Mouse (Mus musculus): ENCODE results near the gene Ist1. TPM values are rescaled to one million over a fixed set of nuclear protein-coding genes. Genes with fewer than 3 reads are reported as not detected.

Ist1 gene
- polyA plus RNA-seq, 1 experiment from 2014 or later, result 96.0 TPM

GRCm38 (mm10) chr8:109675896-109676643, 17.0 kb downstream of the Ist1 start:
- ATAC-seq (ENCODE audit: low FRiP score, low TSS enrichment), result no peak
- H3K4me3 ChIP-seq (ENCODE audit: low read depth, low read length), result no peak overlapping the region
- H3K4me1 ChIP-seq (replicated peaks; ENCODE audit: control insufficient read depth, insufficient read depth), result no peaks in the 10 kb centered on the region
- H3K36me3 ChIP-seq (ENCODE audit: control insufficient read depth, insufficient read depth, low read length), result peaks cover 37% of the 10 kb centered on the region
- 79% methylated on average over 9 of the region's 9 CpGs for WGBS
- DNase-seq (ENCODE audit: low spot score), result no peak
- no peak for TF ChIP-seq CTCF (IDR thresholded peaks at IDR 0.05; ENCODE audit: low read depth)
- TF ChIP-seq EP300 (optimal IDR thresholded peaks at IDR 0.05), result no peak
- no peaks in the 10 kb centered on the region for H3K9me3 ChIP-seq (ENCODE audit: control insufficient read depth, low read length)
- no peak overlapping the region for H3K4me2 ChIP-seq (replicated peaks; ENCODE audit: low read depth)
- H3K9ac ChIP-seq (ENCODE audit: low read length), result no peak overlapping the region
- no peaks in the 10 kb centered on the region for H3K27me3 ChIP-seq (ENCODE audit: control insufficient read depth, insufficient read depth, low read length)
- 0 out of 2 replicates have a peak overlapping the region, but pooled peaks have one; percentile 9 for H3K27ac ChIP-seq (replicated peaks)

- Histone ChIP-seq H3K4me2 (replicated peaks; ENCODE audit: low read depth) (no peak overlapping the region), H3K9ac (ENCODE audit: low read length) (no peak overlapping the region), H3K27me3 (ENCODE audit: control insufficient read depth, insufficient read depth, low read length) (no peaks in the 10 kb centered on the region), H3K4me3 (ENCODE audit: low read depth, low read length) (no peak overlapping the region), H3K27ac (replicated peaks) (no peak overlapping the region), H3K9me3 (ENCODE audit: control insufficient read depth, low read length) (no peaks in the 10 kb centered on the region), H3K4me1 (replicated peaks; ENCODE audit: control insufficient read depth, insufficient read depth) (no peaks in the 10 kb centered on the region), H3K36me3 (ENCODE audit: control insufficient read depth, insufficient read depth, low read length) (peaks cover 34% of the 10 kb centered on the region)
- 76% methylated on average over 2 of the region's 2 CpGs for WGBS
- ATAC-seq (ENCODE audit: low FRiP score, low TSS enrichment), result no peak; the same call in 1 of the 2 replicates
- TF ChIP-seq EP300 (optimal IDR thresholded peaks at IDR 0.05), result no peak
- TF ChIP-seq CTCF (IDR thresholded peaks at IDR 0.05; ENCODE audit: low read depth), result no peak
- no peak for DNase-seq (ENCODE audit: low spot score)
Measured at GRCm38 (mm10) chr8:109673596-109673995, 19.5 kb downstream of the Ist1 start.

GRCm38 (mm10) chr8:109672656-109673055, 20.4 kb downstream of the Ist1 start:
- no peaks in the 10 kb centered on the region for H3K27me3 ChIP-seq (ENCODE audit: control insufficient read depth, insufficient read depth, low read length)
- H3K9ac ChIP-seq (ENCODE audit: low read length), result no peak overlapping the region
- DNase-seq (ENCODE audit: low spot score) (peak; percentile 32), ATAC-seq (ENCODE audit: low FRiP score, low TSS enrichment) (peak; percentile 80)
- H3K4me1 ChIP-seq (replicated peaks; ENCODE audit: control insufficient read depth, insufficient read depth), result no peaks in the 10 kb centered on the region
- H3K27ac ChIP-seq (replicated peaks), result no peak overlapping the region
- peaks cover 31% of the 10 kb centered on the region for H3K36me3 ChIP-seq (ENCODE audit: control insufficient read depth, insufficient read depth, low read length)
- 63% methylated on average over 5 of the region's 5 CpGs for WGBS
- no peaks in the 10 kb centered on the region for H3K9me3 ChIP-seq (ENCODE audit: control insufficient read depth, low read length)
- no peak for TF ChIP-seq CTCF (IDR thresholded peaks at IDR 0.05; ENCODE audit: low read depth)
- H3K4me2 ChIP-seq (replicated peaks; ENCODE audit: low read depth), result no peak overlapping the region
- H3K4me3 ChIP-seq (ENCODE audit: low read depth, low read length), result no peak overlapping the region

- H3K27ac ChIP-seq (replicated peaks), result no peak overlapping the region
- H3K36me3 ChIP-seq (ENCODE audit: control insufficient read depth, insufficient read depth, low read length), result peaks cover 9% of the 10 kb centered on the region
- WGBS, result 76% methylated on average over 5 of the region's 5 CpGs
- no peak for TF ChIP-seq CTCF (IDR thresholded peaks at IDR 0.05; ENCODE audit: low read depth)
- TF ChIP-seq EP300 (optimal IDR thresholded peaks at IDR 0.05), result no peak
- H3K4me3 ChIP-seq (ENCODE audit: low read depth, low read length), result no peak overlapping the region
- no peak for DNase-seq (ENCODE audit: low spot score)
- H3K9me3 ChIP-seq (ENCODE audit: control insufficient read depth, low read length), result no peaks in the 10 kb centered on the region
- H3K4me2 ChIP-seq (replicated peaks; ENCODE audit: low read depth), result no peak overlapping the region
- no peaks in the 10 kb centered on the region for H3K4me1 ChIP-seq (replicated peaks; ENCODE audit: control insufficient read depth, insufficient read depth)
- no peaks in the 10 kb centered on the region for H3K27me3 ChIP-seq (ENCODE audit: control insufficient read depth, insufficient read depth, low read length)
- no peak for ATAC-seq (ENCODE audit: low FRiP score, low TSS enrichment)
- no peak overlapping the region for H3K9ac ChIP-seq (ENCODE audit: low read length)
Measured at GRCm38 (mm10) chr8:109666616-109667015, 26.4 kb downstream of the Ist1 start.

- H3K36me3 ChIP-seq (ENCODE audit: control insufficient read depth, insufficient read depth, low read length), result no peaks in the 10 kb centered on the region
- H3K4me3 ChIP-seq (ENCODE audit: low read depth, low read length), result no peak overlapping the region
- H3K9me3 ChIP-seq (ENCODE audit: control insufficient read depth, low read length), result no peaks in the 10 kb centered on the region
- no peak for TF ChIP-seq EP300 (optimal IDR thresholded peaks at IDR 0.05)
- TF ChIP-seq CTCF (IDR thresholded peaks at IDR 0.05; ENCODE audit: low read depth), result no peak
- no peak for ATAC-seq (ENCODE audit: low FRiP score, low TSS enrichment)
- H3K4me2 ChIP-seq (replicated peaks; ENCODE audit: low read depth), result no peak overlapping the region
- no peaks in the 10 kb centered on the region for H3K27me3 ChIP-seq (ENCODE audit: control insufficient read depth, insufficient read depth, low read length)
- no peak for DNase-seq (ENCODE audit: low spot score)
- WGBS, result 78% methylated on average over 3 of the region's 3 CpGs
- no peaks in the 10 kb centered on the region for H3K4me1 ChIP-seq (replicated peaks; ENCODE audit: control insufficient read depth, insufficient read depth)
- no peak overlapping the region for H3K27ac ChIP-seq (replicated peaks)
- no peak overlapping the region for H3K9ac ChIP-seq (ENCODE audit: low read length)
Measured at GRCm38 (mm10) chr8:109662328-109662727, 30.7 kb downstream of the Ist1 start.

GRCm38 (mm10) chr8:109656860-109657259, 36.2 kb downstream of the Ist1 start:
- ATAC-seq (ENCODE audit: low FRiP score, low TSS enrichment) (no peak), DNase-seq (ENCODE audit: low spot score) (no peak)
- H3K9ac ChIP-seq (ENCODE audit: low read length), result no peak overlapping the region
- H3K4me2 ChIP-seq (replicated peaks; ENCODE audit: low read depth), result no peak overlapping the region
- WGBS, result 79% methylated on average over 3 of the region's 3 CpGs
- H3K36me3 ChIP-seq (ENCODE audit: control insufficient read depth, insufficient read depth, low read length), result no peaks in the 10 kb centered on the region
- no peaks in the 10 kb centered on the region for H3K4me1 ChIP-seq (replicated peaks; ENCODE audit: control insufficient read depth, insufficient read depth)
- H3K4me3 ChIP-seq (ENCODE audit: low read depth, low read length), result no peak overlapping the region
- H3K27me3 ChIP-seq (ENCODE audit: control insufficient read depth, insufficient read depth, low read length), result no peaks in the 10 kb centered on the region
- no peak for TF ChIP-seq CTCF (IDR thresholded peaks at IDR 0.05; ENCODE audit: low read depth)
- TF ChIP-seq EP300 (optimal IDR thresholded peaks at IDR 0.05), result no peak
- no peak overlapping the region for H3K27ac ChIP-seq (replicated peaks)
- no peaks in the 10 kb centered on the region for H3K9me3 ChIP-seq (ENCODE audit: control insufficient read depth, low read length)
